Mouse (Mus musculus) hindbrain, embryonic 10.5 days (tissue): ENCODE measurements around the gene Mcm3. TPM values are rescaled to one million over a fixed set of nuclear protein-coding genes. Genes with fewer than 3 reads are reported as not detected.

Experiments
- polyA plus RNA-seq: library from polyadenylated mRNA; unstranded; fragments of >200 nt; fragmentation: Nextera tagmentation; extraction: Ambion mirVana; gene quantifications from 2 replicates; pipeline ENCODE4 v1.2.1, GENCODE M21; 2016

Gene Mcm3
- polyA plus RNA-seq, 1 experiment from 2014 or later = 190 TPM

Other genes starting within 250 kb of the Mcm3 start
- 0.01 TPM in 1 of 2 replicates, not detected in the other for gene Pkhd1, start 202.2 kb downstream of the Mcm3 start, polyA plus RNA-seq
- gene Il17a, start 89.4 kb downstream of the Mcm3 start, polyA plus RNA-seq = not detected in 2 replicates
- gene Il17f, start 29.7 kb downstream of the Mcm3 start, polyA plus RNA-seq = 0.54 TPM in 1 of 2 replicates, not detected in the other
- gene Paqr8, start 70.3 kb upstream of the Mcm3 start, polyA plus RNA-seq = 6.5 and 8.4 TPM in 2 replicates
- 2.1 and 2.3 TPM in 2 replicates for gene Efhc1, start 131.3 kb upstream of the Mcm3 start, polyA plus RNA-seq